Mouse (Mus musculus): ENCODE results near the gene Lrmda. TPM values are rescaled to one million over a fixed set of nuclear protein-coding genes. Genes with fewer than 3 reads are reported as not detected.

The Lrmda gene
- total and polyA plus RNA-seq, 2 experiments: 0.18 to 0.50 TPM

DNA sequence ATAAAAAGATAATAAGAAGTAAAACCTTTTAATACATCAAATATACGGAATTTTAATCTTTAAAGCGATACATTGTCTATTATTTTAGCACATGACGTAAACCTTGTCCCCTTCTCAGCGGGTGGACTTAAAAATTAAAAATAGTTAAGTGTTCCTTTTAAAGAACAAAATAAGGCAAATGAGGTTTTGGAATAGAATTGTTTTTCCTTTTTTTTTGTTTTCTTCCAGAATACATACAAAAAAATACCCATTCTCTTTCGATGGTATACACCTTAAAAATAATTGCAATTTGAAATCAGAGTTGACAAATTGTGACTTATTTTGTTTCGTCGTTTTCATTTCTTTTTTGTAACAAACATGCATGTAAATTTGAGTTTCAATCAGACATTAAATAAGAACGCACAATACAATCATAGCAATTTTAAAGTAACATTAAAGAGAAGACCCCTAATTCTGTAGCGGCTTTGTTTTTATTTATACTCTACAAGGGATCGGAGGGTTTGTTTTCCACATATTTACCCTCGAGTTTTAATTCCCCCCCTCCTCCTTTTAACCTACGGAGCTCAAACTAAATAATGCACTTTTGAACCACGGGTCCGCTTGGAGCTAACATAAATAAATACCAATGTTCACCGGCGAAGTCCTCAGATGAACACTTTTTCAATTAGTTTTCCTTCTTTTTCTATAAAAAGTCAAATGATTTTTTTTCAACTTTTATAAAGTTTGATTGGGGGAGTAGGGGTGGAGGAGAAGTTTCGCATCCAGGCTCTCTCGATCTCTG, 35.4 kb upstream of the Lrmda start:
- no peaks in the 10 kb centered on the region for H3K4me1 ChIP-seq (ENCODE audit: control insufficient read depth, insufficient read depth, low read length)
- H3K27me3 ChIP-seq (ENCODE audit: control insufficient read depth, insufficient read depth, low read length): peaks cover 27% of the 10 kb centered on the region
- no peaks in the 10 kb centered on the region for H3K36me3 ChIP-seq (ENCODE audit: control insufficient read depth, insufficient read depth, low read length)
- 19% methylated on average over 18 of the region's 18 CpGs for WGBS
- no peak overlapping the region for H3K9ac ChIP-seq (ENCODE audit: low read depth, low read length)
- no peak for TF ChIP-seq CTCF (IDR thresholded peaks at IDR 0.05; ENCODE audit: low read depth, low read length)
- TF ChIP-seq POLR2A (IDR thresholded peaks at IDR 0.05; ENCODE audit: extremely low read depth, insufficient read depth, low read length): no peak
- DNase-seq (ENCODE audit: extremely low read depth, low read depth, low spot score): no peak
- no peaks in the 10 kb centered on the region for H3K79me2 ChIP-seq (ENCODE audit: control insufficient read depth, insufficient read depth, low read length)
- no peak overlapping the region; the same call in 1 of the 2 replicates for H3K4me3 ChIP-seq (ENCODE audit: insufficient read depth, low read depth, low read length)
- H3K27ac ChIP-seq (replicated peaks; ENCODE audit: insufficient read depth, low read depth, low read length): no peak overlapping the region

DNA sequence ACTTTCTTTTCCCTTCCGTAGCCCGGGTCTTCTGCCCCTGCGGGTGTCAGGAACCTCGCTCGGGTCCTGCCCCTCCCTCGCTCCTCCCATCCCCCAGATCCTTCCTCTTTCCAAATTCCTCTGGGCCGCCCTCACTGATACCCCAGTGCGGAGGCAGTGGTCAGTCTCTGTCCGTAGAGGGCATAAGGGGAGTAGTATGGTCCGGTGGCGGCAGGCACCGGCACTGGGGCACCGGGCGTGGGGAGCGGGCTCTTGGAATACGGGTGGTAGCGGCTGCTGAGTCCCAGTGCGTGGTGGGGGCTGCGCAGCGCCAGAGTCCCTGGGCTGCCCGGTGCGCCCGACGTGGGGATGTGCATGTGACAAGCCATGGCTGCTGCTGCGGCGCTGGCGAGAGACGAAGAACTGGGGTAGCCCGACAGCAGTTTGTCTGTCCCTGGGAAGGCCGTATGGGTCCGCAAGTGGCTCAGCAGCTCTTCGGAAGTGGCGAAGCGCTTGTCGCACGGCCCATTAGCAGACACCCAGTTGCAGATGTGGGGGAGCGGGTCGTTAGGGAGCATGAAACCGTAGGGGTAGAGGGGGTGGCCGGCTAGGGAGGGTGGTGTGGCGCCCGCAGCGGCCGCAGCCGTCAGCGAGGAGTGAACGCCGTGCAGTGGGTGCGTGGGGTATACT, 34.6 kb upstream of the Lrmda start:
- no peaks in the 10 kb centered on the region for H3K79me2 ChIP-seq (ENCODE audit: control insufficient read depth, insufficient read depth, low read length)
- no peaks in the 10 kb centered on the region for H3K4me1 ChIP-seq (ENCODE audit: control insufficient read depth, insufficient read depth, low read length)
- H3K9ac ChIP-seq (ENCODE audit: low read depth, low read length): peak overlapping the region; percentile 48
- H3K36me3 ChIP-seq (ENCODE audit: control insufficient read depth, insufficient read depth, low read length): no peaks in the 10 kb centered on the region
- H3K4me3 ChIP-seq (ENCODE audit: insufficient read depth, low read depth, low read length): peak overlapping the region; percentile 91
- peaks cover 31% of the 10 kb centered on the region for H3K27me3 ChIP-seq (ENCODE audit: control insufficient read depth, insufficient read depth, low read length)
- TF ChIP-seq POLR2A (IDR thresholded peaks at IDR 0.05; ENCODE audit: extremely low read depth, insufficient read depth, low read length) (no peak), CTCF (IDR thresholded peaks at IDR 0.05; ENCODE audit: low read depth, low read length) (no peak)
- 10% methylated on average over 49 of the region's 49 CpGs for WGBS
- no peak for DNase-seq (ENCODE audit: extremely low read depth, low read depth, low spot score)
- no peak overlapping the region for H3K27ac ChIP-seq (replicated peaks; ENCODE audit: insufficient read depth, low read depth, low read length)

DNA sequence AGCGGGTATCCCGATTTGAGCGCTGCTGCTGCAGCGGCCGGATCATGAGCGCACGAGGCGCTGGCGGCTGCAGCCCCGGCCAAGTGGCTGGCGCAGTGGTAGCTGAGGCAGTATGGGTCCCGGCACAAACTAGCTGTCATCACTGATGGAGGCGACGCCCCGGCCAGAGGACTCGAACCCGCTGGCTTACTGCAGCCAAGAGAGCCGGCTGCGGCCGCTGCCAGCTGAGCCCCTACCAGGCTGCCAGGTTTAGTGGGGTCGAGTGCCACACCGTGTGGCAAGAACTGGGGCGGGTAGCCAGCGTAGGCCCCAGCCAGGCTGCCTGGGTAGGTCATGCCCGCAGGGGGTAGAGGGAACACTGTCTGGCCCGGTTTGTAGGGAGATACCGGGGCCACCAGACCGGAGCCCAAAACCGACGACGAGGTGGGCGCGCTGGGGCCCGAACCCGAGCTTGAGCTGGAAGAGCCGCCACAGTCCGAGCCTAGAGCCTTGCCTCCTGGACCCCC, 34.0 kb upstream of the Lrmda start:
- no peaks in the 10 kb centered on the region for H3K79me2 ChIP-seq (ENCODE audit: control insufficient read depth, insufficient read depth, low read length)
- H3K4me1 ChIP-seq (ENCODE audit: control insufficient read depth, insufficient read depth, low read length): no peaks in the 10 kb centered on the region
- no peak overlapping the region for H3K27ac ChIP-seq (replicated peaks; ENCODE audit: insufficient read depth, low read depth, low read length)
- WGBS: 9% methylated on average over 37 of the region's 37 CpGs
- peaks cover 31% of the 10 kb centered on the region for H3K27me3 ChIP-seq (ENCODE audit: control insufficient read depth, insufficient read depth, low read length)
- H3K9ac ChIP-seq (ENCODE audit: low read depth, low read length): peak overlapping the region; percentile 48
- no peaks in the 10 kb centered on the region for H3K36me3 ChIP-seq (ENCODE audit: control insufficient read depth, insufficient read depth, low read length)
- no peak for DNase-seq (ENCODE audit: extremely low read depth, low read depth, low spot score)
- peak overlapping the region; percentile 91 for H3K4me3 ChIP-seq (ENCODE audit: insufficient read depth, low read depth, low read length)
- no peak for TF ChIP-seq POLR2A (IDR thresholded peaks at IDR 0.05; ENCODE audit: extremely low read depth, insufficient read depth, low read length)
- TF ChIP-seq CTCF (IDR thresholded peaks at IDR 0.05; ENCODE audit: low read depth, low read length): no peak

DNA sequence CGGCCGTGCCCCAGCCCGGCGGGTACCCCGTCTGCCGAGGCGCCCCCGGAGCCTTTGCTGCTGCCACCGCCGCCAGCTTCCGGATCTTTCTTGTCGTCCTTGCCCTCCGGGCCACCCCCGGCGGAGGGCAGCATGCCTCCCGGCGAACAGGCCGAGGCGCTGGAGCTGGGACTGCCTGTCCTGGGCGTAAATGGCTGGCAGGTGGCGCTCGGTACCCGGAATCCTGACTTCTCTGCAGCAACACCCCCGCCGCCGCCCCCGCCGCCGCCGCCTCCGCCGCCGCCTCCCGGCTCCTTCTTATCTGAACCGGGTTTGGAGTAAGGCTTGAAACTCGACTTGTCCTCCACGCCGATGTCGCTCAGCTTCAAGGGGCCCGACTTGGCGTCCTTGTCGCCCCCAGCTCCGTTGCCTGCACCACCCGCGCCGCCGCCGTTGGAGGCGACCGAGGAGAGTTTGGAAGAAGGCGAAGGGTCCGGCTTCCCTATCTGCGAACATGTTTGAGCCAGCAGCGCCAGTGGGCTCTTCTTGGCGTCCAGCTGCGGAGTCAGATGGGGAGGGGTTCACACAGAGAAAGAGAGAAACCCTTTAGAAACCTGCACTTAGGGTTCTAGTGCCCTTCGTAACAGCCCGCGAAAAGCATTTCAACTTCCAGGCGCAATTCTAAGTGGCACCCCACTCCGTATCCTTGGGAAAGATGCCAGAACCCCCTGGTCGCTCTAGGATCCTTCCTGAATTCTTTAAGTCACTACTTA, 33.4 kb upstream of the Lrmda start:
- peak overlapping the region; percentile 65 for H3K9ac ChIP-seq (ENCODE audit: low read depth, low read length)
- WGBS: 1% methylated on average over 62 of the region's 62 CpGs

DNA sequence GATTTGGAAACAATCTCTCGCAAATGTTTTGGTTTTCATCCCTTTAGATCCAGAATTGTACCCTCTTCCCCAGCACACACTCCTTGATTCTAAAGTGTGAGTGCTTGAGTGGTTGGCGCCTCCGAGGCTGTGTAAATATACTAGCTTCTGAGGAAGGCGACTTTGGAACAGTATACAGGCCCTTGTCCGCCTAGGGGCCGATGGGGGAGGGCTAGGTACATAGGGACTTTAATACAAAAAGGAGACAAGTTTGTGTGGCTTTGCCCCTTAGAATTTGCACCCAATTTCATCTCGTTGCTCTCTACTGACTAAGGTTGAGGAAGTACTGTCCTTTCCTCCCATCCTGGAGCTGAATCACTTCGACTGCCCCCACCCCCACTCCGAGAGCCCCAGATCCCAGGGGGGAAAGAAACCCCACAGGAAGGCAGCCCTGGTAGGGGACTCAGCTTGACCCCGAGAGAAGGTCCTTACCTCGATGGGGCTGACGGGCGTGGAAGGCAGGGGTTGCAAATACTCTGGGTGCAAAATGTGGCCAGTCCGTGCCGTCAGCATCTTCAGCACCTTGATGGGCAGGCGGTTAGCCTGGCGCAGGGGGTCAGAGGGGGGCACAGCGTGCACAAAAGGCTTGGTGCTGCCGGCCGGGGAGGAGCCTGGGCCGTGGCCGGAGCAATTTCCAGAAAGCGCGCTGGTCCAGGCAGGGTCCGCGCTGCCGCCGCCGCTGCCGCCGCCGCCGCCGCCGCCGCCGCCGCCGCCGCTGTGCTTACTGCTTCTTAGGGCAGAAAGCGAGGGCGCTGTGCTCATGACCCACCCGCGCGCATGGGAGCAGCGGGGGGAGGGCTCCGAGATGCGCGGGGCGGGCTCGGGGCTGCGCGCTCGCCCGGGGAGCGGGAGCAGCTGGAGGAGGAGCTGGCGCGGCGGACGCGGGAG, 32.5 kb upstream of the Lrmda start:
- TF ChIP-seq POLR2A (IDR thresholded peaks at IDR 0.05; ENCODE audit: extremely low read depth, insufficient read depth, low read length) (no peak), CTCF (IDR thresholded peaks at IDR 0.05; ENCODE audit: low read depth, low read length) (no peak)
- Histone ChIP-seq H3K36me3 (ENCODE audit: control insufficient read depth, insufficient read depth, low read length) (no peaks in the 10 kb centered on the region), H3K4me1 (ENCODE audit: control insufficient read depth, insufficient read depth, low read length) (no peaks in the 10 kb centered on the region), H3K9ac (ENCODE audit: low read depth, low read length) (peak overlapping the region; percentile 89), H3K27ac (replicated peaks; ENCODE audit: insufficient read depth, low read depth, low read length) (peak overlapping the region; percentile 78), H3K27me3 (ENCODE audit: control insufficient read depth, insufficient read depth, low read length) (peaks cover 33% of the 10 kb centered on the region), H3K79me2 (ENCODE audit: control insufficient read depth, insufficient read depth, low read length) (no peaks in the 10 kb centered on the region), H3K4me3 (ENCODE audit: insufficient read depth, low read depth, low read length) (peak overlapping the region; percentile 91)
- no peak for DNase-seq (ENCODE audit: extremely low read depth, low read depth, low spot score)
- WGBS: 2% methylated on average over 61 of the region's 61 CpGs

More for the DNA sequence above, 33.4 kb upstream of the Lrmda start:
- Histone ChIP-seq H3K4me3 (ENCODE audit: insufficient read depth, low read depth, low read length) (peak overlapping the region; percentile 91), H3K79me2 (ENCODE audit: control insufficient read depth, insufficient read depth, low read length) (no peaks in the 10 kb centered on the region), H3K36me3 (ENCODE audit: control insufficient read depth, insufficient read depth, low read length) (no peaks in the 10 kb centered on the region), H3K27me3 (ENCODE audit: control insufficient read depth, insufficient read depth, low read length) (peaks cover 33% of the 10 kb centered on the region), H3K4me1 (ENCODE audit: control insufficient read depth, insufficient read depth, low read length) (no peaks in the 10 kb centered on the region), H3K27ac (replicated peaks; ENCODE audit: insufficient read depth, low read depth, low read length) (peak overlapping the region; percentile 25; the same call in 1 of the 2 replicates)
- peak; percentile 36 for DNase-seq (ENCODE audit: extremely low read depth, low read depth, low spot score)
- no peak for TF ChIP-seq POLR2A (IDR thresholded peaks at IDR 0.05; ENCODE audit: extremely low read depth, insufficient read depth, low read length)
- peak; percentile 77 for TF ChIP-seq CTCF (IDR thresholded peaks at IDR 0.05; ENCODE audit: low read depth, low read length)

All from liver, adult 2 months (tissue).